Mouse (Mus musculus) stomach, embryonic 16.5 days (tissue): Measurements from ENCODE around the gene Fam185a. TPM values are rescaled to one million over a fixed set of nuclear protein-coding genes. Genes with fewer than 3 reads are reported as not detected.

ENCODE experiments used
- ATAC-seq: fragments of 200-750 bp; cut with Nextera tagmentation; 2 replicates; pipeline ENCODE4 v1.8.0; 2017; ENCODE audit warnings: moderate number of reproducible peaks, moderate TSS enrichment; ENCODE audit not compliant: insufficient read depth, low FRiP score
- H3K27ac ChIP-seq: fragments of 300-500 bp; sonication (generic); 2 replicates; pipeline ENCODE4 v1.5.1; 2014; ENCODE audit warnings: low read length
- H3K27me3 ChIP-seq: fragments of 300-500 bp; sonication (generic); 2 replicates; pipeline ENCODE4 v1.6.1; 2014; ENCODE audit warnings: low read length, control low read depth, mixed read lengths; ENCODE audit not compliant: control insufficient read depth, insufficient read depth
- H3K36me3 ChIP-seq: fragments of 300-500 bp; sonication (generic); 2 replicates; pipeline ENCODE4 v1.6.1; 2014; ENCODE audit warnings: low read length; ENCODE audit not compliant: control insufficient read depth, insufficient read depth
- H3K4me1 ChIP-seq: fragments of 300-500 bp; sonication (generic); 2 replicates; pipeline ENCODE4 v1.6.1; 2014; ENCODE audit warnings: low read length, control low read depth, mixed read lengths; ENCODE audit not compliant: control insufficient read depth, insufficient read depth
- H3K4me2 ChIP-seq: fragments of 300-500 bp; sonication (generic); 2 replicates; pipeline ENCODE4 v1.6.1; 2014; ENCODE audit warnings: low read depth, low read length, mixed read lengths
- H3K4me3 ChIP-seq: fragments of 300-500 bp; sonication (generic); replicated peaks from 2 replicates; pipeline ENCODE4 v1.5.1; 2014; ENCODE audit warnings: mild to moderate bottlenecking, low read length
- H3K9ac ChIP-seq: fragments of 300-500 bp; sonication (generic); 2 replicates; pipeline ENCODE4 v1.6.1; 2014; ENCODE audit warnings: low read length
- H3K9me3 ChIP-seq: fragments of 300-500 bp; sonication (generic); replicated peaks from 2 replicates; pipeline ENCODE4 v1.6.1; 2016; ENCODE audit warnings: low read length, control low read depth; ENCODE audit not compliant: control insufficient read depth
- WGBS: fragments of 180-500 bp; shearing (Covaris S2); extraction: QIAGEN DNeasy Blood & Tissue Kit; methylation state at CpG from one replicate; pipeline ENCODE4 v1.1.7; 2014; 5-methylcytosine and 5-hydroxymethylcytosine counted together
- polyA plus RNA-seq: library from polyadenylated mRNA; unstranded; fragments of >200 nt; fragmentation: Nextera tagmentation; extraction: Ambion mirVana; gene quantifications from 2 replicates; pipeline ENCODE4 v1.2.1, GENCODE M21; 2015

Fam185a gene
- polyA plus RNA-seq, 1 experiment from 2014 or later: 6.8 TPM

GRCm38 (mm10) chr5:21486798-21487197, 62.0 kb downstream of the Fam185a start:
- 44% methylated on average over 5 of the region's 5 CpGs for WGBS
- H3K9me3 ChIP-seq: no peaks in the 10 kb centered on the region

DNA sequence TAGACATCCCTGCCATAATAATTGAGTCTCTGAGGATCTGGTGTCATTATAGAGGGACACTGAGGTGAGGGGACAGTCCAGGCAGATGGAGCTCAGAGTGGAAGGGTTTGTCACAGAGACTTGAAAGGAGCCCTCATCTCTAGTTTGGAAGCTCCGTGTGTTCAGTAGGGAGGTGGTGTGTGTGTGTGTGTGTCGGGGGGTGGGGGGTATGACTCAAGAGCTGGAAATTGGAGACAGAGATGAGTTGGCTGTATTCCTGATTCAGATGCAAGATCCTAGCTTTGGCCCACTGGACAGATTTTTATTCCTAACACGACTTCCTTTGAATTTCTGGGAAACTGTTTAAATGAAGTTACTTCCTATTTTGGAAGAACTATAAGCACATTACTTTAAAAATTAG, 62.5 kb downstream of the Fam185a start:
- Histone ChIP-seq H3K4me1 (peaks cover 16% of the 10 kb centered on the region), H3K4me3 (no peak overlapping the region), H3K27me3 (no peaks in the 10 kb centered on the region), H3K9me3 (no peaks in the 10 kb centered on the region), H3K36me3 (no peaks in the 10 kb centered on the region), H3K9ac (no peak overlapping the region), H3K27ac (peak overlapping the region; percentile 70), H3K4me2 (no peak overlapping the region)
- WGBS: 45% methylated on average over 3 of the region's 3 CpGs
- ATAC-seq: no peak

More at GRCm38 (mm10) chr5:21486798-21487197, 62.0 kb downstream of the Fam185a start:
- Histone ChIP-seq H3K36me3 (no peaks in the 10 kb centered on the region), H3K4me1 (peaks cover 17% of the 10 kb centered on the region), H3K4me3 (no peak overlapping the region), H3K9ac (no peak overlapping the region), H3K27me3 (no peaks in the 10 kb centered on the region), H3K27ac (no peak overlapping the region), H3K4me2 (no peak overlapping the region)
- ATAC-seq: no peak

GRCm38 (mm10) chr5:21487716-21488115, 63.0 kb downstream of the Fam185a start:
- no peaks in the 10 kb centered on the region for H3K27me3 ChIP-seq
- no peaks in the 10 kb centered on the region for H3K9me3 ChIP-seq

DNA sequence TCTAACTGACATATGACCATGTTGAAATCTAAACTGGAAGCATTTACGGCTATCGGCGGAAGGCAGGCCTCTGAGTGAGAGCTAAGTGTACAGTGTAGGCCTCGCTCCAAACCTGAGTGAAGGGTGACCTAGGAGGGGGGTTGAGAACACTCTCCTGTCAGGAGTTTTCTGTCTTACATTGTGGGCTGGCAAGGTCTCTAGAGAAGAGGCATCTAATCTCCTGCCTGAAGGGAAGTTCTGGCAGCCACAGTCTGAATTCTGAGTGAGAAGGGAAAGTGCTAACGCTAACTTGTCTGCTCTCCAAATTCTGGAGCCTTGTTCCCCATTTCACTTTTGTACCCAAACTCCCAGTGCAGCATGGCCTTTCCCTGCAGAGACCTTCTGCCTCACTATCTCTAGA, 63.7 kb downstream of the Fam185a start:
- Histone ChIP-seq H3K36me3 (no peaks in the 10 kb centered on the region), H3K4me1 (peaks cover 7% of the 10 kb centered on the region; the same call in 1 of the 2 replicates), H3K4me3 (no peak overlapping the region), H3K4me2 (no peak overlapping the region), H3K27ac (peak overlapping the region; percentile 46), H3K9ac (0 out of 2 replicates have a peak overlapping the region, but pooled peaks have one; percentile 11), H3K9me3 (no peaks in the 10 kb centered on the region), H3K27me3 (no peaks in the 10 kb centered on the region)
- 80% methylated on average over 5 of the region's 5 CpGs for WGBS
- no peak for ATAC-seq

More at GRCm38 (mm10) chr5:21487716-21488115, 63.0 kb downstream of the Fam185a start:
- Histone ChIP-seq H3K4me3 (no peak overlapping the region), H3K9ac (no peak overlapping the region), H3K27ac (peak overlapping the region; percentile 12; the same call in 1 of the 2 replicates), H3K4me1 (peaks cover 12% of the 10 kb centered on the region; the same call in 1 of the 2 replicates), H3K4me2 (no peak overlapping the region), H3K36me3 (no peaks in the 10 kb centered on the region)
- 78% methylated on average over 3 of the region's 3 CpGs for WGBS
- ATAC-seq: no peak

GRCm38 (mm10) chr5:21489135-21489534, 64.4 kb downstream of the Fam185a start:
- no peak for ATAC-seq
- no peaks in the 10 kb centered on the region for H3K9me3 ChIP-seq

GRCm38 (mm10) chr5:21491469-21491868, 66.7 kb downstream of the Fam185a start:
- Histone ChIP-seq H3K27me3 (no peaks in the 10 kb centered on the region), H3K9me3 (no peaks in the 10 kb centered on the region), H3K9ac (no peak overlapping the region), H3K4me1 (peaks cover 7% of the 10 kb centered on the region), H3K36me3 (no peaks in the 10 kb centered on the region), H3K27ac (no peak overlapping the region), H3K4me3 (no peak overlapping the region), H3K4me2 (no peak overlapping the region)
- WGBS: 80% methylated on average over 2 of the region's 2 CpGs
- ATAC-seq: no peak

More at GRCm38 (mm10) chr5:21489135-21489534, 64.4 kb downstream of the Fam185a start:
- Histone ChIP-seq H3K4me1 (peaks cover 7% of the 10 kb centered on the region; the same call in 1 of the 2 replicates), H3K27ac (peak overlapping the region; percentile 46; the same call in 1 of the 2 replicates), H3K36me3 (no peaks in the 10 kb centered on the region), H3K4me3 (no peak overlapping the region), H3K4me2 (no peak overlapping the region), H3K27me3 (no peaks in the 10 kb centered on the region), H3K9ac (no peak overlapping the region)
- 59% methylated on average over 4 of the region's 4 CpGs for WGBS

- no peaks in the 10 kb centered on the region for H3K9me3 ChIP-seq
- 66% methylated on average over 3 of the region's 3 CpGs for WGBS
- ATAC-seq: no peak
Measured at GRCm38 (mm10) chr5:21492213-21492612, 67.5 kb downstream of the Fam185a start.

DNA sequence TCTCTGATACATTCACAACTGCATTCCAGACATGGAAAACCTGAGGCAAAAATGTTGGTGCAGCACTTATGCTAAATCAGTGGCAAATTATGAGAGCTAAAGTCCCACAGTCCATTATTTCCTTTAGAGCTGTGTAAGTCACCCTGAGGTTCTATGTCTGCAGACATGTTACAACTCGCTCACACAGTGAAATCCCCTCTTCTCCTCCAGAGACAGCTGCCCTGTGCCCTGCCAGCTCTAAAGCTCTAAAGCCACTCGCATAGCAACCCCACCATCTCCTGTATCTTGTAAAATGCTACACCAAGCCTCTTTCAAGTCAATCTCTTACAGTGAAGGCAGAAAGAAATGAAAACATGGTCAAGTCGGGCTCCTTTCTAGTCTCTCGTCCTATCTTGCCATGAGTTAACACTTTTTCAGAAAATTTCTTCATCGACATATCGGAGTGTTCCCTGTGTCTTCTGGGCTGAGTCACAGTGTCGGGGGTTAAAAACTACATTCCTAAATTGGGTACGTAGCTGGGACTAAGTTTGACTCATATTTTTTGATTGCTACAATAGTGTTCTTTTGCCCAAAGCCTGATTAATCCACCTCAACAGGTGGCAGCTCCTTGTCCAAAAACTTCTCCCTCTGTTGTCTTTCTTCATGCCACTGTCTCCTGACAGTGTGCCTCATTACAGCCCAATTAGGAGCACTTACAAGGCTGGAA, 68.7 kb downstream of the Fam185a start:
- Histone ChIP-seq H3K27me3 (no peaks in the 10 kb centered on the region), H3K9ac (no peak overlapping the region), H3K4me1 (peaks cover 7% of the 10 kb centered on the region), H3K36me3 (no peaks in the 10 kb centered on the region), H3K4me2 (no peak overlapping the region), H3K4me3 (no peak overlapping the region), H3K9me3 (no peaks in the 10 kb centered on the region), H3K27ac (no peak overlapping the region)
- WGBS: 81% methylated on average over 8 of the region's 8 CpGs
- no peak for ATAC-seq

More at GRCm38 (mm10) chr5:21492213-21492612, 67.5 kb downstream of the Fam185a start:
- Histone ChIP-seq H3K27me3 (no peaks in the 10 kb centered on the region), H3K27ac (no peak overlapping the region), H3K4me1 (peaks cover 7% of the 10 kb centered on the region), H3K36me3 (no peaks in the 10 kb centered on the region), H3K9ac (no peak overlapping the region), H3K4me2 (no peak overlapping the region), H3K4me3 (no peak overlapping the region)

GRCm38 (mm10) chr5:21494781-21495180, 70.0 kb downstream of the Fam185a start:
- H3K9me3 ChIP-seq: no peaks in the 10 kb centered on the region
- H3K9ac ChIP-seq: no peak overlapping the region
- H3K27me3 ChIP-seq: no peaks in the 10 kb centered on the region
- ATAC-seq: no peak
- no peaks in the 10 kb centered on the region for H3K36me3 ChIP-seq
- no peak overlapping the region for H3K4me3 ChIP-seq
- 57% methylated on average over 3 of the region's 3 CpGs for WGBS
- H3K4me2 ChIP-seq: no peak overlapping the region
- no peak overlapping the region for H3K27ac ChIP-seq
- H3K4me1 ChIP-seq: peaks cover under 1% of the 10 kb centered on the region
